Mouse (Mus musculus) small intestine, adult 2 months (tissue): ENCODE data around the gene Crocc2. TPM values are rescaled to one million over a fixed set of nuclear protein-coding genes. Genes with fewer than 3 reads are reported as not detected.
A peak's percentile ranks its signal among the peaks of the same experiment; 100 is the strongest.

ENCODE experiments used
- H3K27ac ChIP-seq: fragments of 200-500 bp; 2 replicates; pipeline ENCODE4 v1.5.1; 2012; ENCODE audit warnings: low read depth, low read length, control low read depth, inconsistent platforms; ENCODE audit not compliant: insufficient read depth
- H3K27me3 ChIP-seq: fragments of 200-500 bp; 2 replicates; pipeline ENCODE4 v1.6.1; 2012; ENCODE audit warnings: mild to moderate bottlenecking, moderate library complexity, low read length, inconsistent platforms; ENCODE audit not compliant: control insufficient read depth, insufficient read depth
- H3K36me3 ChIP-seq: fragments of 200-500 bp; 2 replicates; pipeline ENCODE4 v1.6.1; 2012; ENCODE audit warnings: mild to moderate bottlenecking, low read length, control low read depth, inconsistent platforms; ENCODE audit not compliant: control insufficient read depth, insufficient read depth
- H3K4me1 ChIP-seq: fragments of 200-500 bp; 2 replicates; pipeline ENCODE4 v1.6.1; 2012; ENCODE audit warnings: low read length, inconsistent platforms, mixed read lengths; ENCODE audit not compliant: control insufficient read depth, insufficient read depth, insufficient read length
- H3K4me3 ChIP-seq: fragments of 200-500 bp; 2 replicates; pipeline ENCODE4 v1.5.1; 2012; ENCODE audit warnings: low read depth, mild to moderate bottlenecking, control low read depth, inconsistent platforms, low read length, moderate library complexity
- CTCF ChIP-seq: fragments of 200-500 bp; IDR thresholded peaks from 2 replicates; pipeline ENCODE4 v1.5.1; 2012; ENCODE audit warnings: low read depth, mild to moderate bottlenecking, control low read depth, inconsistent platforms, low read length, moderate library complexity, mixed read lengths; ENCODE audit not compliant: insufficient replicate concordance, insufficient read length; ENCODE audit errors: extremely low read depth
- POLR2A ChIP-seq: fragments of 200-500 bp; IDR thresholded peaks from 2 replicates; pipeline ENCODE4 v1.6.1; 2012; ENCODE audit warnings: low read depth, mild to moderate bottlenecking, control low read depth, inconsistent platforms, low read length, moderate library complexity
- WGBS: fragments of 180-500 bp; shearing (Covaris S2); methylation state at CpG from one replicate; pipeline ENCODE4 v1.1.7; 2018; 5-methylcytosine and 5-hydroxymethylcytosine counted together
- polyA plus RNA-seq: library from polyadenylated mRNA; depleted of rRNA; stranded (reverse); fragments of >200 nt; gene quantifications from 2 replicates; pipeline ENCODE4 v1.2.3, GENCODE M21; 2012

The Crocc2 gene
- polyA plus RNA-seq, 1 experiment: not detected

DNA sequence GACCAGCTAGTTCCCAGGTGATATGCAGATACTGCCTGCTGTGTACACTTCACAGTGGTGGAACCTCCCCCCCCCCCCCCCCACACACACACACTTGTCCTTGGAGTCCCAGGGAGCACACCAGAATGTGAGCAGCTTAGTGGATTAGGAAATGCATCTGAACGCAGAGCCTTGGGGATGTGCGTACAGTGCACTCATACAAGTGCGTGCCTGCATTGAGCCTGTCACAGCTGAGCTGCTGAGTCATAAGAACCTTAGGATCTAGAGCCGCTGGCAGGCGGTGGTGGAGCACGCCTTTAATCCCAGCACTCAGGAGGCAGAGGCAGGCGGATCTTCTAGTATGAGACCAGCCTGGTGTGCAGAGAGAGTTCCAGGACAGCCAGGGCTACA lies 59.4 kb downstream of the Crocc2 start:
- no peak for TF ChIP-seq POLR2A
- no peak for TF ChIP-seq CTCF
- no peaks in the 10 kb centered on the region for H3K27me3 ChIP-seq
- WGBS: 94% methylated on average over 7 of the region's 7 CpGs
- H3K27ac ChIP-seq: no peak overlapping the region
- H3K4me3 ChIP-seq: no peak overlapping the region
- peaks cover 6% of the 10 kb centered on the region for H3K4me1 ChIP-seq
- H3K36me3 ChIP-seq: no peaks in the 10 kb centered on the region

- WGBS: 85% methylated on average over 6 of the region's 6 CpGs
- Histone ChIP-seq H3K27me3 (no peaks in the 10 kb centered on the region), H3K4me3 (no peak overlapping the region)
Observed at GRCm38 (mm10) chr1:93229221-93229620, 60.7 kb downstream of the Crocc2 start.

DNA sequence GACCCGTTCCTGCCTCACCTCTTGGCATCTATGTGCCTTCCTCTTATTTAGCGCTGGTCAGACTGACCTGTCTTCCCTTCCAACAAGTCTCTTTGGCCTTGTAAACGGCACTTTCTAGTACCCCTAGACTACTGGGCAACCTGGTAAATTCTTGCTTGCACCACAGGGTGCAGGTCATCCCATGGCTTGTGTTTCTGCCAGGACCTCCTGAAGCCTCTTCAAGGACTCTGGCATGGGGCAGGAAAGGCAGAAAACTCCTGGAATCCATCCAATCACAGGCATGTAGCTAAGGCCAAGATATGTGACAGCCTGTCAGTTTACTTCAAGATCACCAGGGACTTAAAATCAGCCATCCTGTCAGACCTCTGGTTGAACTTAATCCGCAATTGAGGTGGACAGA lies 61.1 kb downstream of the Crocc2 start:
- H3K27ac ChIP-seq: no peak overlapping the region

More at GRCm38 (mm10) chr1:93229221-93229620, 60.7 kb downstream of the Crocc2 start:
- Histone ChIP-seq H3K27ac (no peak overlapping the region), H3K4me1 (peaks cover 2% of the 10 kb centered on the region), H3K36me3 (no peaks in the 10 kb centered on the region)
- TF ChIP-seq POLR2A (no peak), CTCF (no peak)

GRCm38 (mm10) chr1:93235576-93236544 lies 67.3 kb downstream of the Crocc2 start, which contains the start of gene Sned1:
Sned1 (plus strand) TSS chr1:93235841.
- H3K4me3 ChIP-seq: peak within 1 kb of the TSS; percentile 68
- WGBS: 1% methylated on average over 100 of the region's 100 CpGs
- TF ChIP-seq CTCF: no peak
- peak; percentile 80; the same call in 1 of the 2 replicates for TF ChIP-seq POLR2A
- H3K27ac ChIP-seq: no peak within 1 kb of the TSS
- no peaks in the 10 kb centered on the region for H3K36me3 ChIP-seq
- H3K4me1 ChIP-seq: peaks cover 10% of the 10 kb centered on the region
- no peaks in the 10 kb centered on the region for H3K27me3 ChIP-seq

More for the DNA sequence above, 61.1 kb downstream of the Crocc2 start:
- H3K4me3 ChIP-seq: no peak overlapping the region
- H3K4me1 ChIP-seq: peaks cover 2% of the 10 kb centered on the region
- no peak for TF ChIP-seq CTCF
- TF ChIP-seq POLR2A: no peak
- 75% methylated on average over 4 of the region's 4 CpGs for WGBS
- H3K27me3 ChIP-seq: no peaks in the 10 kb centered on the region
- no peaks in the 10 kb centered on the region for H3K36me3 ChIP-seq

DNA sequence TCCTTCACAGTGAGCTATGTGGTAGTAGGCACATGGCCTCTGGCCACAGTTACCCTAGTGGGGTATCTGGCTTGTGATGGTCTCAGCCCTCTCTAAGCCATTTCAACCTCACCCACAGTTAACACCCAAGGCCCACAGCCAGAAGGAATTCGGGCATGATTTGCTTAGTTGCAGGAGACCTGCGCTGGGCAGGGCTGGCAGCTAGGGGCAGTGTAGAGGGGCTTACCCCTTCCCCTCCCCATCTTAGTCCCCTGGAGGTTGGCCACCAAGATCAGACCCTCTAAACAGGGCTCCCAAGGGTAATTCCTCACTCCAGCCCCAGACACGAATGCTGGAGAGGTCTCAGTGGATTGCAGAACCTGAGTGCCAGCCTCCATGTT lies 68.0 kb downstream of the Crocc2 start:
- peaks cover 10% of the 10 kb centered on the region for H3K4me1 ChIP-seq
- H3K36me3 ChIP-seq: no peaks in the 10 kb centered on the region
- peak overlapping the region; percentile 68 for H3K4me3 ChIP-seq
- 44% methylated on average over 3 of the region's 3 CpGs for WGBS
- no peak overlapping the region for H3K27ac ChIP-seq
- no peaks in the 10 kb centered on the region for H3K27me3 ChIP-seq
- TF ChIP-seq CTCF (peak; percentile 19; the same call in 1 of the 2 replicates), POLR2A (no peak)

DNA sequence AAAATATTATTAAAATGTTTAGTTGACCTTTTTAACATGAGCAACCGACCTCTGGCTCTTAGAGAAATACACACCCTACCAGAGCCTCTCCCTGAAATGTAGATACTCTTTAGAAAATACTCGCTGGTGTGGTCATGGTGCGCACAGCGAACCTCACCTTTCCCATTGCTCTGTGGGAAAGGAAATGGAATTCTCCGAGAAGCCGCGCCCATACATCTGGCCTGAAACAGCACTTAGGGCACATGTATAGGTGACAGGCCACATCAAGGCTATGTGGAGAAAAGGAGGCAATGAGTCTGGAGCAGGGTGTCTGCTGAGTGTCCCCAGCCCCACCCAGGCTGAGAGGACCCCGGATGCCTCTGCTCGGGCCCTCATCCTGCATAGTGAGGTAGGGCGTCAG lies 69.2 kb downstream of the Crocc2 start:
- peaks cover 10% of the 10 kb centered on the region for H3K4me1 ChIP-seq
- no peak overlapping the region for H3K4me3 ChIP-seq
- TF ChIP-seq CTCF (no peak), POLR2A (no peak)
- WGBS: 77% methylated on average over 10 of the region's 10 CpGs
- H3K27me3 ChIP-seq: no peaks in the 10 kb centered on the region
- no peaks in the 10 kb centered on the region for H3K36me3 ChIP-seq
- H3K27ac ChIP-seq: no peak overlapping the region

GRCm38 (mm10) chr1:93238201-93238600 lies 69.7 kb downstream of the Crocc2 start:
- 46% methylated on average over 4 of the region's 4 CpGs for WGBS
- Histone ChIP-seq H3K36me3 (no peaks in the 10 kb centered on the region), H3K4me1 (peaks cover 10% of the 10 kb centered on the region), H3K27me3 (no peaks in the 10 kb centered on the region), H3K27ac (no peak overlapping the region), H3K4me3 (no peak overlapping the region)
- no peak for TF ChIP-seq POLR2A
- peak; percentile 25; the same call in 1 of the 2 replicates for TF ChIP-seq CTCF
